Mouse (Mus musculus): ENCODE measurements around the gene Tmem169. TPM values are rescaled to one million over a fixed set of nuclear protein-coding genes. Genes with fewer than 3 reads are reported as not detected.

Tmem169 gene
- not detected in 2 replicates for total RNA-seq (2023)

GRCm38 (mm10) chr1:72283992-72284485 lies at the start of gene Tmem169, which contains the start of gene Pecr:
Gene Tmem169 (plus strand): TSS chr1:72284369.
Gene Pecr (minus strand): TSS chr1:72284314.

GRCm38 (mm10) chr1:72307317-72307798 lies 23.2 kb downstream of the Tmem169 start, which contains the start of gene Xrcc5:
Gene Xrcc5 (plus strand): TSS chr1:72307421.

Other genes with a start within 250 kb of the Tmem169 start
- gene Mreg, start 72.1 kb upstream of the Tmem169 start, total RNA-seq (2023) = 4.4 and 9.2 TPM in 2 replicates
- gene Pecr, start 55 bp upstream of the Tmem169 start, total RNA-seq (2023) = 5.1 and 6.1 TPM in 2 replicates
- 0.34 and 0.69 TPM in 2 replicates for gene Xrcc5, start 23.1 kb downstream of the Tmem169 start, total RNA-seq (2023)

Data from neutrophil, adult 65 days (primary cell).